Mouse (Mus musculus) lung, postnatal 0 days (tissue): ENCODE measurements around the gene Phf1.

Experiments
- CTCF ChIP-seq: IDR thresholded peaks from 2 replicates; pipeline ENCODE4 v1.5.1; 2016; ENCODE audit warnings: antibody characterized with exemption, mild to moderate bottlenecking
- EP300 ChIP-seq: IDR thresholded peaks from 2 replicates; pipeline ENCODE4 v1.6.1; 2016; ENCODE audit warnings: antibody characterized with exemption, mild to moderate bottlenecking, control low read depth

GRCm38 (mm10) chr17:26936921-26937695 lies 4.3 kb downstream of the Phf1 start:
- TF ChIP-seq CTCF (no peak), EP300 (no peak)
